10 mouse cellular contexts compared by ENCODE assay signal in genomic region chr14:26173955-26174354, GRCm38 (mm10). TPM values are rescaled to one million over a fixed set of nuclear protein-coding genes. Genes with fewer than 3 reads are reported as not detected.
"Had no signal": no experiment of that assay in that cellular context is flagged by ENCODE, and none has a peak within 500 bp of the region (broad histone marks: within the 10 kb centered on the region; RNA-seq: fewer than 3 reads in every experiment).

No protein-coding gene starts in this region.

RNA-seq across cellular contexts. Expression of gene Plac9b, which starts 8.3 kb away (rescaled TPM):
- polyA plus RNA-seq: inflammation-experienced regulatory T-cells, adult 6 months had no signal

RNA-seq across cellular contexts. Expression of gene Duxbl2, which starts 55.8 kb away (rescaled TPM):
- polyA plus RNA-seq: forebrain, embryonic 16.5 days; heart, embryonic 14.5 days; heart, embryonic 16.5 days; hindbrain, embryonic 10.5 days; hindbrain, embryonic 12.5 days; inflammation-experienced regulatory T-cells, adult 6 months; limb, embryonic 10.5 days; limb, embryonic 12.5 days; limb, embryonic 15.5 days; liver, adult 2 months had no signal
